11 mouse cellular contexts compared by ENCODE assay signal in genomic region chr10:108930299-108930698, GRCm38 (mm10).
DNase-seq lines count a peak whose midpoint lies in the region; ATAC-seq lines count a peak whose summit lies in the region.
"Had no signal": no experiment of that assay in that cellular context is flagged by ENCODE, and none has a peak within 500 bp of the region (broad histone marks: within the 10 kb centered on the region; RNA-seq: fewer than 3 reads in every experiment).

No protein-coding gene starts in this region.

- peak; percentile 92 for ATAC-seq in cerebellum, adult (ENCODE audit: insufficient number of reproducible peaks, low FRiP score, low TSS enrichment)
- ATAC-seq: liver, postnatal 0 days had no signal

- peak; percentile 6 to 8 for DNase-seq in kidney, postnatal 4 days
- no peak for DNase-seq in kidney, adult 11 months
- peak; percentile 33 for DNase-seq in cerebellum, adult 8-10 months
- DNase-seq in lung, postnatal 14 days: peak; percentile 5
- no peak for DNase-seq in frontal cortex, postnatal 25 days (ENCODE audit: low spot score in 2 of 2)
- no peak for DNase-seq in yolk sac, embryonic 10.5 days (ENCODE audit: low spot score)
- DNase-seq: heart, adult 11 months; heart, postnatal 36 days; liver, postnatal 0 days; midbrain, embryonic 14.5 days had no signal

Comparison
In these comparisons a context has a peak if more than half of its experiments do, and no peak if none do; other contexts are left out.
1. DNase-seq: peak in kidney, postnatal 4 days (2 of 2), cerebellum, adult 8-10 months (single experiment) and lung, postnatal 14 days (single experiment); none in kidney, adult 11 months (single experiment), frontal cortex, postnatal 25 days (0 of 2) and yolk sac, embryonic 10.5 days (single experiment).